Mouse (Mus musculus): Measurements from ENCODE around the gene Nmt1.

Gene Nmt1

GRCm38 (mm10) chr11:103113005-103113404, 85.0 kb downstream of the Nmt1 start:
- no peak for DNase-seq

GRCm38 (mm10) chr11:103113771-103114170, 85.8 kb downstream of the Nmt1 start:
- no peak for DNase-seq

- no peak for DNase-seq
These were observed 86.4 kb downstream of the Nmt1 start for GRCm38 (mm10) chr11:103114270-103114943.

GRCm38 (mm10) chr11:103115163-103116007, 87.4 kb downstream of the Nmt1 start:
- peak; percentile 81 for DNase-seq

- peak; percentile 100 for DNase-seq
These were observed 88.2 kb downstream of the Nmt1 start, which contains the start of gene Hexim1 for GRCm38 (mm10) chr11:103116008-103116818. Gene Hexim1 (plus strand): TSS chr11:103116231.

- peak; percentile 84 for DNase-seq
These were observed 89.1 kb downstream of the Nmt1 start for GRCm38 (mm10) chr11:103116959-103117590.

- peak; percentile 53 for DNase-seq
These were observed 89.6 kb downstream of the Nmt1 start for GRCm38 (mm10) chr11:103117591-103118009.
